Mouse (Mus musculus): Measurements from ENCODE around the gene Ckap4.

GRCm38 (mm10) chr10:84531576-84531975, 2.3 kb downstream of the Ckap4 start:
- no peak for TF ChIP-seq HCFC1 (IDR thresholded peaks at IDR 0.05; ENCODE audit: borderline replicate concordance, insufficient read depth, low read length)
- no peak for TF ChIP-seq ZNF384 (IDR thresholded peaks at IDR 0.05; ENCODE audit: low read depth, low read length)

Data from ES-E14 (cell line).